Mouse (Mus musculus): ENCODE results near the gene Zc3h6. TPM values are rescaled to one million over a fixed set of nuclear protein-coding genes. Genes with fewer than 3 reads are reported as not detected.

Gene Zc3h6
- polyA plus RNA-seq, 1 experiment from 2014 or later, result 0.69 TPM

- Histone ChIP-seq H3K9me3 (replicated peaks; ENCODE audit: control insufficient read depth, low read length) (no peaks in the 10 kb centered on the region), H3K27me3 (ENCODE audit: control insufficient read depth, insufficient read depth, low read length) (no peaks in the 10 kb centered on the region), H3K27ac (ENCODE audit: low read depth, low read length) (peak within 1 kb of the TSS; percentile 41; the same call in 1 of the 2 replicates), H3K9ac (ENCODE audit: low read depth, low read length) (peak within 1 kb of the TSS; percentile 88), H3K4me2 (peak within 1 kb of the TSS; percentile 91), H3K4me1 (ENCODE audit: control insufficient read depth, insufficient read depth, low read length) (peaks cover 5% of the 10 kb centered on the region; the same call in 1 of the 2 replicates), H3K36me3 (ENCODE audit: control insufficient read depth, insufficient read depth, low read length) (no peaks in the 10 kb centered on the region), H3K4me3 (ENCODE audit: low read depth, low read length) (peak within 1 kb of the TSS; percentile 89)
- peak; percentile 93 for ATAC-seq (replicated peaks; ENCODE audit: insufficient number of reproducible peaks, low FRiP score, low TSS enrichment)
- WGBS (ENCODE audit: insufficient replicate concordance), result 2% methylated on average over 61 of the region's 62 CpGs
These were observed 98.5 kb downstream of the Zc3h6 start, which contains the start of gene Ttl for GRCm38 (mm10) chr2:129065437-129066282. TSS of gene Ttl (plus strand) at chr2:129065942.

DNA sequence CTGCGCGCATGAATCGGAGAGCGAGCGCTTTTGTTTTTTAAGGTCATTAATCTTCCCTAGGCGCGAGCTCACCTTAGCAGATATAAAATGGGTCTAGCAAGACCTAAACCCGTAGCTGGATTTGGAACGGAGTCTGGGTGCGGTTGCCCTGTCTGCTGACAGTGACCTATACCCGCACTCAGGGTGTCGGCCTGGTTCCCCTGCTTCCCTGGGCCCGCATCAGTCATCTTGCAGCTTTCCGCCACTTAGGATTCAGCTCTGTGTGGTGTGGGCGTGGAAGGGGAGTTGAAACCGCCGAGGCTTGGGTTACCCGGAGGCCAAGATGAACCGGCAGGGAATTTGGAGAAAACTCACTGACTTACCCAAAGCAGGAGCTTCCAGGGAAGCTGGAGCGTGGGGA is 99.1 kb downstream of the Zc3h6 start:
- Histone ChIP-seq H3K4me2 (peak overlapping the region; percentile 91), H3K27me3 (ENCODE audit: control insufficient read depth, insufficient read depth, low read length) (no peaks in the 10 kb centered on the region), H3K4me1 (ENCODE audit: control insufficient read depth, insufficient read depth, low read length) (peaks cover 5% of the 10 kb centered on the region; the same call in 1 of the 2 replicates), H3K9ac (ENCODE audit: low read depth, low read length) (peak overlapping the region; percentile 88), H3K4me3 (ENCODE audit: low read depth, low read length) (peak overlapping the region; percentile 89), H3K9me3 (replicated peaks; ENCODE audit: control insufficient read depth, low read length) (no peaks in the 10 kb centered on the region), H3K27ac (ENCODE audit: low read depth, low read length) (0 out of 2 replicates have a peak overlapping the region, but pooled peaks have one; percentile 41), H3K36me3 (ENCODE audit: control insufficient read depth, insufficient read depth, low read length) (no peaks in the 10 kb centered on the region)
- WGBS (ENCODE audit: insufficient replicate concordance), result under 1% methylated on average over 20 of the region's 20 CpGs
- peak; percentile 69 for ATAC-seq (replicated peaks; ENCODE audit: insufficient number of reproducible peaks, low FRiP score, low TSS enrichment)

Small RNA genes lying within 50 kb of the gene (microRNA-seq; reads per million reads assigned to microRNA genes)
- gene Gm22859 (ENCODE audit: borderline number of aligned reads), result not detected

Other genes starting within 250 kb of the Zc3h6 start
- 20.4 and 21.4 TPM in 2 replicates for gene Tmem87b, start 149.3 kb upstream of the Zc3h6 start, polyA plus RNA-seq (2014; fragmentation: Nextera tagmentation; extraction: Ambion mirVana)
- 1.1 and 1.8 TPM in 2 replicates for gene Fbln7, start 104.4 kb upstream of the Zc3h6 start, polyA plus RNA-seq (2014; fragmentation: Nextera tagmentation; extraction: Ambion mirVana)
- gene Zc3h8, start 23.3 kb upstream of the Zc3h6 start, polyA plus RNA-seq (2014; fragmentation: Nextera tagmentation; extraction: Ambion mirVana), result 8.4 and 10.1 TPM in 2 replicates
- 10.0 and 13.3 TPM in 2 replicates for gene Gm10762, start 323 bp downstream of the Zc3h6 start, polyA plus RNA-seq (2014; fragmentation: Nextera tagmentation; extraction: Ambion mirVana)
- gene Vinac1, start 80.8 kb downstream of the Zc3h6 start, polyA plus RNA-seq (2014; fragmentation: Nextera tagmentation; extraction: Ambion mirVana), result 0.13 TPM in 1 of 2 replicates, not detected in the other
- 7.4 and 8.5 TPM in 2 replicates for gene Ttl, start 98.5 kb downstream of the Zc3h6 start, polyA plus RNA-seq (2014; fragmentation: Nextera tagmentation; extraction: Ambion mirVana)
- gene Polr1b, start 133.6 kb downstream of the Zc3h6 start, polyA plus RNA-seq (2014; fragmentation: Nextera tagmentation; extraction: Ambion mirVana), result 14.8 and 15.4 TPM in 2 replicates
- gene Chchd5, start 162.3 kb downstream of the Zc3h6 start, polyA plus RNA-seq (2014; fragmentation: Nextera tagmentation; extraction: Ambion mirVana), result 18.2 and 20.1 TPM in 2 replicates
- 46.9 and 49.3 TPM in 2 replicates for gene Slc20a1, start 231.4 kb downstream of the Zc3h6 start, polyA plus RNA-seq (2014; fragmentation: Nextera tagmentation; extraction: Ambion mirVana)